Mouse (Mus musculus): ENCODE measurements around the gene Ltbp4.

The Ltbp4 gene

GRCm38 (mm10) chr7:27354144-27354543 is 16.7 kb upstream of the Ltbp4 start:
- peaks cover 53% of the 10 kb centered on the region for H3K36me3 ChIP-seq (ENCODE audit: insufficient read depth, low read length)
- H3K4me1 ChIP-seq (replicated peaks; ENCODE audit: low read depth, low read length), result peaks cover 69% of the 10 kb centered on the region
- TF ChIP-seq NANOG (IDR thresholded peaks at IDR 0.05; ENCODE audit: borderline replicate concordance, low read length), result no peak
- TF ChIP-seq CTCF (conservative IDR thresholded peaks at IDR 0.05; ENCODE audit: low read length), result no peak
- TF ChIP-seq POU5F1 (IDR thresholded peaks at IDR 0.05; ENCODE audit: borderline replicate concordance, low read length), result no peak
- H3K4me3 ChIP-seq (replicated peaks; ENCODE audit: low read length), result peak overlapping the region; percentile 86; the same call in 1 of the 2 replicates
- H3K27me3 ChIP-seq (ENCODE audit: insufficient read depth, low read length), result no peaks in the 10 kb centered on the region
- H3K9me3 ChIP-seq (ENCODE audit: low read length), result no peaks in the 10 kb centered on the region

- no peaks in the 10 kb centered on the region for H3K9me3 ChIP-seq (ENCODE audit: low read length)
- H3K27me3 ChIP-seq (ENCODE audit: insufficient read depth, low read length), result no peaks in the 10 kb centered on the region
- no peak for TF ChIP-seq NANOG (IDR thresholded peaks at IDR 0.05; ENCODE audit: borderline replicate concordance, low read length)
- no peak for TF ChIP-seq CTCF (conservative IDR thresholded peaks at IDR 0.05; ENCODE audit: low read length)
- TF ChIP-seq POU5F1 (IDR thresholded peaks at IDR 0.05; ENCODE audit: borderline replicate concordance, low read length), result no peak
- H3K4me1 ChIP-seq (replicated peaks; ENCODE audit: low read depth, low read length), result peaks cover 57% of the 10 kb centered on the region
- H3K36me3 ChIP-seq (ENCODE audit: insufficient read depth, low read length), result peaks cover 83% of the 10 kb centered on the region
- peak overlapping the region; percentile 49; the same call in 1 of the 2 replicates for H3K4me3 ChIP-seq (replicated peaks; ENCODE audit: low read length)
Measured at GRCm38 (mm10) chr7:27345444-27345843, 8.0 kb upstream of the Ltbp4 start.

- Histone ChIP-seq H3K4me1 (replicated peaks; ENCODE audit: low read depth, low read length) (peaks cover 62% of the 10 kb centered on the region), H3K27me3 (ENCODE audit: insufficient read depth, low read length) (peaks cover 8% of the 10 kb centered on the region), H3K9me3 (ENCODE audit: low read length) (no peaks in the 10 kb centered on the region), H3K4me3 (replicated peaks; ENCODE audit: low read length) (peak overlapping the region; percentile 39), H3K36me3 (ENCODE audit: insufficient read depth, low read length) (peaks cover 55% of the 10 kb centered on the region)
- TF ChIP-seq CTCF (conservative IDR thresholded peaks at IDR 0.05; ENCODE audit: low read length), result peak; percentile 87
- TF ChIP-seq NANOG (IDR thresholded peaks at IDR 0.05; ENCODE audit: borderline replicate concordance, low read length), result no peak
Measured at GRCm38 (mm10) chr7:27342595-27342994, 5.1 kb upstream of the Ltbp4 start.

- TF ChIP-seq POU5F1 (IDR thresholded peaks at IDR 0.05; ENCODE audit: borderline replicate concordance, low read length), result no peak
- TF ChIP-seq CTCF (conservative IDR thresholded peaks at IDR 0.05; ENCODE audit: low read length), result no peak
- TF ChIP-seq NANOG (IDR thresholded peaks at IDR 0.05; ENCODE audit: borderline replicate concordance, low read length), result no peak
Measured at GRCm38 (mm10) chr7:27339519-27339918, 2.0 kb upstream of the Ltbp4 start.

GRCm38 (mm10) chr7:27339114-27339513 is 1.6 kb upstream of the Ltbp4 start:
- peaks cover 11% of the 10 kb centered on the region for H3K27me3 ChIP-seq (ENCODE audit: insufficient read depth, low read length)
- peaks cover 63% of the 10 kb centered on the region for H3K4me1 ChIP-seq (replicated peaks; ENCODE audit: low read depth, low read length)
- no peaks in the 10 kb centered on the region for H3K9me3 ChIP-seq (ENCODE audit: low read length)
- TF ChIP-seq NANOG (IDR thresholded peaks at IDR 0.05; ENCODE audit: borderline replicate concordance, low read length), result no peak
- no peak for TF ChIP-seq CTCF (conservative IDR thresholded peaks at IDR 0.05; ENCODE audit: low read length)
- no peak for TF ChIP-seq POU5F1 (IDR thresholded peaks at IDR 0.05; ENCODE audit: borderline replicate concordance, low read length)
- no peak overlapping the region for H3K4me3 ChIP-seq (replicated peaks; ENCODE audit: low read length)
- peaks cover 28% of the 10 kb centered on the region for H3K36me3 ChIP-seq (ENCODE audit: insufficient read depth, low read length)

More at GRCm38 (mm10) chr7:27339519-27339918, 2.0 kb upstream of the Ltbp4 start:
- H3K36me3 ChIP-seq (ENCODE audit: insufficient read depth, low read length), result peaks cover 32% of the 10 kb centered on the region
- no peak overlapping the region for H3K4me3 ChIP-seq (replicated peaks; ENCODE audit: low read length)
- H3K9me3 ChIP-seq (ENCODE audit: low read length), result no peaks in the 10 kb centered on the region
- H3K4me1 ChIP-seq (replicated peaks; ENCODE audit: low read depth, low read length), result peaks cover 63% of the 10 kb centered on the region
- peaks cover 11% of the 10 kb centered on the region for H3K27me3 ChIP-seq (ENCODE audit: insufficient read depth, low read length)

- Histone ChIP-seq H3K4me1 (replicated peaks; ENCODE audit: low read depth, low read length) (peaks cover 63% of the 10 kb centered on the region), H3K4me3 (replicated peaks; ENCODE audit: low read length) (peak overlapping the region; percentile 81), H3K9me3 (ENCODE audit: low read length) (no peaks in the 10 kb centered on the region), H3K27me3 (ENCODE audit: insufficient read depth, low read length) (peaks cover 11% of the 10 kb centered on the region), H3K36me3 (ENCODE audit: insufficient read depth, low read length) (peaks cover 2% of the 10 kb centered on the region)
- TF ChIP-seq POU5F1 (IDR thresholded peaks at IDR 0.05; ENCODE audit: borderline replicate concordance, low read length) (no peak), NANOG (IDR thresholded peaks at IDR 0.05; ENCODE audit: borderline replicate concordance, low read length) (no peak), CTCF (conservative IDR thresholded peaks at IDR 0.05; ENCODE audit: low read length) (peak; percentile 96)
Measured at GRCm38 (mm10) chr7:27335928-27336823, 1.3 kb downstream of the Ltbp4 start.

GRCm38 (mm10) chr7:27335011-27335720 is 2.3 kb downstream of the Ltbp4 start:
- no peak for TF ChIP-seq POU5F1 (IDR thresholded peaks at IDR 0.05; ENCODE audit: borderline replicate concordance, low read length)
- TF ChIP-seq CTCF (conservative IDR thresholded peaks at IDR 0.05; ENCODE audit: low read length), result no peak
- no peak for TF ChIP-seq NANOG (IDR thresholded peaks at IDR 0.05; ENCODE audit: borderline replicate concordance, low read length)
- Histone ChIP-seq H3K36me3 (ENCODE audit: insufficient read depth, low read length) (no peaks in the 10 kb centered on the region), H3K27me3 (ENCODE audit: insufficient read depth, low read length) (peaks cover 10% of the 10 kb centered on the region), H3K4me3 (replicated peaks; ENCODE audit: low read length) (peak overlapping the region; percentile 85), H3K4me1 (replicated peaks; ENCODE audit: low read depth, low read length) (peaks cover 66% of the 10 kb centered on the region), H3K9me3 (ENCODE audit: low read length) (no peaks in the 10 kb centered on the region)

GRCm38 (mm10) chr7:27334405-27334911 is 3.0 kb downstream of the Ltbp4 start:
- TF ChIP-seq CTCF (conservative IDR thresholded peaks at IDR 0.05; ENCODE audit: low read length) (no peak), NANOG (IDR thresholded peaks at IDR 0.05; ENCODE audit: borderline replicate concordance, low read length) (no peak), POU5F1 (IDR thresholded peaks at IDR 0.05; ENCODE audit: borderline replicate concordance, low read length) (no peak)
- Histone ChIP-seq H3K27me3 (ENCODE audit: insufficient read depth, low read length) (peaks cover 7% of the 10 kb centered on the region), H3K9me3 (ENCODE audit: low read length) (no peaks in the 10 kb centered on the region), H3K4me3 (replicated peaks; ENCODE audit: low read length) (peak overlapping the region; percentile 85), H3K4me1 (replicated peaks; ENCODE audit: low read depth, low read length) (peaks cover 72% of the 10 kb centered on the region), H3K36me3 (ENCODE audit: insufficient read depth, low read length) (no peaks in the 10 kb centered on the region)

Measured in E14TG2a.4 (cell line).